Mouse (Mus musculus) kidney, postnatal 36 days (tissue): ENCODE results near the gene Gna11.

Experiments used
- DNase-seq, 2 experiments: peaks; one replicate each; pipeline ENCODE4 v3.0.0; 2021 to 2022; ENCODE audit warnings: mixed read lengths in 2 of 2

Gene Gna11

GRCm38 (mm10) chr10:81502658-81503057 is 42.3 kb downstream of the Gna11 start:
- peak; percentile 84 to 95 for DNase-seq

GRCm38 (mm10) chr10:81501863-81502262 is 43.1 kb downstream of the Gna11 start:
- DNase-seq = no peak

DNA sequence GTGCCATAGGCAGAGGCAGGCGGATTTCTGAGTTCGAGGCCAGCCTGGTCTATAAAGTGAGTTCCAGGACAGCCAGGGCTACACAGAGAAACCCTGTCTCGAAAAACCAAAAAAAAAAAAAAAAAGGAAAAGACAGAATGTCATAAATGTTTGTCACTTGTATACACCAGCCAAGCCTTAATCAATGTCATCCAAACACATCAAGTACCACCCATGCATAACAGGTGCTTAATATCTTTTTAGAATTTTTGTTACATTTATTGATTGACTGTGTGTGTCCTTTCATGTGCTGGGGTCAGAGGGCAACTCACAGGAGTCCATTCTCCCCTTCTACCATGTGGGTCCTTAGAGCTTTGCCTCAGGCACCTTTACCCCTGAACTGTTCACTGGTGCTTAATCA is 45.0 kb downstream of the Gna11 start, which contains the start of gene S1pr4:
S1pr4 (minus strand) TSS at position 101 of the 400 bp plus-strand sequence.
- no peak for DNase-seq

DNA sequence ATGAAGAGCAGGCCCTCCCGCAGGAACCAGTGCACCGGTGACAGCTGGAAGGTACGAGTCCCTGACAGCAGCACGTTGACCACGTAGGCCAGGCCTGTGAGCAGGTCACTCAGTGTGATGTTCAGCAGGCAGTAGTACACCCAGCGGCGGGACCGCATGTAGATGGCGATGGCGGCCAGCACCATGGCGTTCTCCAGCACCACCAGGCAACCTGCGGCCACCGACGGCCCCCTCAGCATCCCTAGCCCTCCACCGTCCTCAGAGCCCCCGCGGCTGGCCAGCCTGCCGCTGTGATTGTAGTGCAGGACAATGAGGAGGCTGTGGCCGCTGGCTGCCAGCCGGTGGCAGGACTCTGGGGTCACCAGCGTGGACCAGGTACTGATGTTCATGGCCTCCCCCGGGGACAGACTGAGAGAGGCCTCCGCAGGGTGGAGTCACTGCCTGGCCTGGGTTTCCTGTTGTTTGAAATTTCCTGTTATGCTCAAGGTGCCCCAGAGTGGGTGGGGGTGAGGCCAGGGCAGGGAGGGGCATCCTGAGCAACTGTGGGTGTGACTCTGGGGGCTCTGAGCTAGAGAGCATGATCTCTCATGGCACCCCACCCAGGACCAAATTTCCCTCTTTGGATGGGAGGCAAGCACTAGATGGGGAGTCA is 45.6 kb downstream of the Gna11 start:
- peak; percentile 63 to 67 for DNase-seq

DNA sequence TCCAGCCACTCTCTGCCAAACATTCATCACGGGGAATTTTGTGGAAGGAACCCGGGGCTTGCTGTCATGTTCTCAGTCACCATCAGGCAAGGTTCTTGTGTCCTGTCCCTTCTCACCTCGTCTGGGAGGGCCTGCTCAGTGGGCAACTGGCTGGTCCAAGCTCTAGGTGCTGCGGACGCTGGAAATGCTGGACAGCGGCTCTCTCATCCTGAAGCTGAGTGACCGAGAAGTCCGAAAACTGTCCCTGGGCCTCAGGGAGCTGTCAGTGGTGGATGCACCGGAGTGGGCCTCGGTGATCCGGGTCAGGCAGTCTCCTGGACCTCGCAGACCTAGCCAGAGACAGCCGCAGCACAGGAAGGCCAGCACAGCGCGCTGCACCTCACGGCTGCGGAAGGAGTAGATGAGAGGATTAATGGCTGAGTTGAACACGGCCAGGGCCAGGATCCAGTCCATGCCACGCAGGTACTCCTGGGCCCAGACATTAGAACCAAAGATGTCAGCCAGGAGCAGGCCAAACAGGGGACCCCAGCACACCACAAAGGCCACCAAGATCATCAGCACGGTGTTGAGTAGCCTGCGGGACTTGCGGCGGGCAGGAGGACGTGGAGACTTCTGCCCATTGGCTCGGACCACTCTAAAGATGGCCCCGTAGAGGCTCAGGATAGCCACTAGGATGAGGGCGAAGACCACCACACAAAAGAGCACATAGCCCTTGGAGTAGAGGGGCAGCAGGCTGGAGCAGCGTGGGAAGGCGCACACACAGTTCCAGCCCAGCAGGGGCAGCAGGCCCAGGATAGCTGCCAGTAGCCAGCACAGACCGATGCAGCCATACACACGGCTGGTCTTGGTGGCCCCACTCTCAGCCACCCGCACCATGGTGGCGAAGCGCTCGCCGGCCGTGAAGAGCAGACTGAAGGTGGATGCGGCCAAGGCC is 46.4 kb downstream of the Gna11 start:
- DNase-seq = no peak

DNA sequence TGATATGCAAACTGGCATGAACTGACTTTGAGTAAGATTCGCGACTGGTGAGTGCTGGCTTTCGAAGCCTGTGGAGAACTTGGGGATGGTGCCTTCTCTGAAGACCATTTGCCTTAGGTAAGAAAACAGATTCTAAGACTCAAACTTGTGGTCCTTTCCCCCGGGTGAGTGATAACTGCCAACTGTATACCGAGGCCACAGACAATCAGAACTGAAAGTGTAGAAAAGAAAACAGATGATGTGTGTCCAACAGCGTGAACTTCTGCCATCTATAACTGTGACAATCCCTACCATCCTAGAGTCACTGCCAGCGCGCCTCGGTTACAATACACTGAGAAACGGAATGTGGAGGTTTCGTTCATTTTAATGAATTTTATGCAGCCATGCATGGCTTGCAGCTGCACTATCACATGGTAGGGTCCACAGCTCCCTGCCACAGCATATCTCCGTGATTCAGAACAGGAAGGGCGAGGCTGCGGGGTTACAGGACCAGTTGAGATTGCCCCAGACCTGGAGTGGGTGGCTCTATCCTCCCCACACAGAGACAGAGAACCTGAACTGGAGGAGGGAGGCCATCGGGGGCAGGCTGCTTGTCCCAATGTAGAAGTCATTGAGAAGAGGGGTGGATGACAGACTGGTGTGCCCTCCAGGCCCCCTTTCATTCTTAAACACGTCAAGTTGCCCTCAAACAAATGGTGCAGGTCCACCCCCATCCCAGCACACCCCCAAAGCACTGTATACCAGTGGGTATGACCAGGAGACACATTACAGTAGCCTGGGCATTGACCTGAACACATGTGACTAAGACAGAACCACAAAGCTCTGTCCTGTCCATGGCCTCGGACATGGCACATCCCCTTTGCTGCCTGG is 47.4 kb downstream of the Gna11 start:
- no peak for DNase-seq

DNA sequence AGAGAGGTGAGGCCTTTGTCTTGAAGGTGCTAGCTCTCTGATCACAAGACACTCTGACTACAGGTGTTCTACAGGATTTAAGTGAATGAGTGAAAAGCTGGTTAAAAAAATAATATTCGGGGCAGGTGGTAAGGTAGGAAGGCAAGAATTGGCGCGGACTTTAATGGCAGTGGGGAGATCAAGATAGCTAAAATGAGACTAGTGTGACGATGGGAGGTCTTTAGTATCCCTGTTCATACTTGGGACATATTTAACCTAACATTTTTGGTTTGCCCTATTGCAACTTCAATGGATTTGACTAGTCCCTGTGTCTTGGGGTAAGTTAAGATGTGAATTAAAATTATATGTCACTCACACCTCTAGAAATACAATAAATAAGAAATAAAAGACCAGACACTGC is 48.0 kb downstream of the Gna11 start:
- DNase-seq = no peak

- peak; percentile 99 for DNase-seq
Measured at GRCm38 (mm10) chr10:81496264-81496901, 48.6 kb downstream of the Gna11 start, which contains the start of gene Ncln. Gene Ncln, minus strand, starts transcription at chr10:81496392.

DNA sequence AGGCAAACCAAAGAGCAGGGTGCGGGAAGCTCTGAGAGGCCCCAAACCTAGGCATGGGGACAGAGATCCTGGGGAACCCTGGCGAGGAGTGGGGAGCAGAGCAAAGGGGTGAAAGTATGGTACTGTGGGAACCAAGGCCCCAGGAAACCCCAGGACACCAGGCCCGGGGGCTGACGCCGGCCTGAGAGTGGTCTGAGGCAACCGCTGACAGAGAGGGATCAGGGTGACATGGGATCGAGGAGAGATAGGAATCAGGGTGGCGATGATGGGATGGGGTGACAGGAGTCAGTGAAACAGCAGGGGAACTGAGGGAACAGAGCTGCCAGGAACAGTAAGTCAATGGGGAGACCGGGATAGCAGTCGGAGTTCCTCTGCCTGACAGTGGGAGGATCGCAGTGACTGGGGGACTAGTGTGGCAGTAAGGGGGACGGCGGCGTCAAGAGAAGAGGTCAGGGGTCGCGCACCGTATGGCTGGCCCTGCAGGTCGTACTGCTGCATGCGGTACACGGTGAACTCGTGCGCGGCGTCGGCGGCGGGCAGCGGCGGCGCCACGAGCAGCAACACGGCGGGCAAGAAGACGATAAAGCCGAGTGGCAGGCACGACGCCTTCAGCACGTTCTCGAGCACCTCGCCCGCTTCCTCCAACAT is 49.2 kb downstream of the Gna11 start:
- DNase-seq = peak in 1 of 2 experiments; percentile 21

GRCm38 (mm10) chr10:81495151-81495550 is 49.8 kb downstream of the Gna11 start:
- DNase-seq = no peak

DNA sequence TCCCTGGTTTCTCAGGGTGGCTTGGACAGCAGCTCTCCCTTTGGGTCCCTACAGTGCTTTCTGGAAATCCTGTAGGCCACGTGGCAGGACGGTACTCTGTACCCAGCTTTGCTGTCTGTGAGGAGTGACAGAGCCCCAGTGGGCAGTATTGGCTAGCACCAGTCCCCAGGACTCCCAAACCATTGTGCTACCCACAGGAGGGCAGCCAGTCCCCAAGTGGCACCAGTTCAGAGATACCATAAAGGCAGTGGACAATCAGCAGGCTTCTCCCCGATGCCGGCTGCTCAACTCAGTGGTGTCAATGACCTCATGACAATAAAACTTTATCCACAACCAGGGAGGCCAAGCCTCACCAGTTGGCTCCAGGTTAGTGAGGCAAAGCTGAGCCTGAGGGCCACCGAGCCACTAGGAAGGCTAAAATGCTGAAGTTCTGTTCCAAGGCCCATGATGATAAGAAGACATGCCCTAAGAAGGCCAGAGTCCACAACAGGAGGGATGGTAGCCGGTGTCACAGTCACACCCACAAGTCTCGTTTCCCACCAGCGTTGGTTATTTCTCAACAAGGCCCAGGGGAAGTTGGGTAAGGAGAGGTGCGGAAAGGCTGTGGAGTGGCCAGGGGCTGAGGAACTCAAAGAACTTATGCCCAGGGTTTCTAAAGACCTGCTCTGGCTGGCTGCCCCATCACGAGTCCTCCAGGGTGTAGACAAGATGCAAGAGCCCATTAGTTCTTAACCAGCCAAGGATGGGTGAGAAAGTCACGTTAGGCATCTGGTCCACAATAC is 50.5 kb downstream of the Gna11 start:
- no peak for DNase-seq

DNA sequence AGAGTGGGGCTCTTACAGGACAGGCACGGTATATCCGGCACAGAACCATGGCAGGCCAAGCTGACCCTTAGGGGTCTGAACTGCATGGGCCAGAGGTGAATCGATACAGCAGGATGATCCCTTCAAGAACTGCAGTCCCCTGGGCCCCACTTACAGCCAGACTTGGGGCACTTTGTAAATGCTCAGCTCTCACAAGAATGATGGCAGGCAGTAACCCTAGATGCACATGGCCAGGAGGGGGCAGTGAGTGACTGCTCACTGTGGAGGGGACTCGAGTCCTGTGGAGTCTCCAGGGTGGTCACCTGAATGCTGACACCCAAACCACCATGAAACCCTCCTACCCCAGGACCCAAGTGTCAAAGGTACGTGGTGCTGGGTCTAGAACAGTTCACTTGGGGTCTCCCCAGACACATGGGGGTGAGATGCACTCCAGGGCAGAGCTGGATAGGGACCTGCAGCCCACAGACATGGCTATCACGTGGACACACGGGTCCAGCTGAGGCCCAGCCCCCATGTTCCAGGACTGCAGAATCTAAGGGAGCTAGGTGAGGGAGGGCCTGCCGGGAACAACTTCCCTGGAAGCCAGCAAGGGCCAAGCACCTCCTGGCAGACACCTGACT is 51.3 kb downstream of the Gna11 start:
- no peak for DNase-seq

- DNase-seq = no peak
Measured at GRCm38 (mm10) chr10:81492606-81493240, 52.3 kb downstream of the Gna11 start.

GRCm38 (mm10) chr10:81491018-81491417 is 54.0 kb downstream of the Gna11 start:
- no peak for DNase-seq

DNA sequence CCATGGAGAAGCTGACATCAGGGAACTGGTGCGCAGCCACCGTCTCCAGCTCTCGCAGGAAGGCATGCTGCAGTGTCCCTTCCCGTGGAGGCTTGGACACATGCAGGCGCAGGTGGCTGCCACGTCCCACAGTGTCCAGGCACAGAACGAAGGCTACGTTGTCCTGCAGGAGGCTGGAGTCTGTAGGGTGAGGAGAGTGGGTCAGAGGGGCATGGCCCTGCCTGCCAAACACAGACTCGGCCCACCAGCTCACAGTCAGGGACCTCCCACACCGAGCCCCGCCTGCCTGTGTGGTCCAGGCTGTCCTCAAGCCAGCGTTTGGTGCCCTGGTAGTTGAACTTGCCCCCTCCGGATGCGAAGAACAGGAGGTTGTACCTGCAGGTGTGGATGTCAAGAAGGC is 55.0 kb downstream of the Gna11 start:
- DNase-seq = no peak

DNA sequence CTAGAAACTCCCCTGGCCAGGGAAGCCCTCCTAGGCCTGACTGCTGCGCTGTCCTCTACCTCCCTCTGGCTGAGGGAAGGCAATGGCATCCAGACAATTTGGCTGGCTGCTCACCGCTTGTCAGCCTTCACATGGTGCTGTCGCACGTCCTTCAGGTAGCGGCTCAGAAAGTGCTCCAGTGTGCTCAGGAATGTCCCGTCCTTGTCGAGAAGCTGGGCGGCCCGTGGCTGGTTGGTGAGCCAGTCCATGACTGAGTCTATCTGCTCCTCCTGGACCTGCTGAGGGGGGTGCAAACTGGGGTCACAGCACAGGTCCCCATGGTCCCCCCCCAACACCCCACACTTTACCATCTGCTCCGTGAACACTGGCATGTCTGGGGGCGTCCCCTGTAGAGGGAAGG is 56.9 kb downstream of the Gna11 start:
- no peak for DNase-seq

DNA sequence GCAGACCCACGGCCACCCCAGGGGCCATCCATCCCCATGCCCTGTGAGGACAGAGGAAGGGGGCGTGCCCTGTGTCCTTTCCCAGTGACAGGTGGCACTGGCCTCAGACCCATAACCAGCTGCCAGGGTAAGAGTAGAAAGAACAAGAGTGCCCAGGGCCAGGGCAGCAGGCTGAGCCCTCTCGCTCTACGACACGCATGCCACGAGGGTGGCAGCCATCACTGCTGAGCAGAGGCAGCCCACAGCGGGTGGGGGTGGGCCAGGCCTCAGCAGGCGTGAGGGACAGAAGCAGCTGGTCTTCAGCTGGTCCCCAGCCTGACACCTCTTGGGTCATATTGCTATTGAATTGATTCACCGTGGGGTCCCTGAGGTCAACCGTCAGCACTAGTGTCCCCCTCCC is 58.5 kb downstream of the Gna11 start:
- no peak for DNase-seq

GRCm38 (mm10) chr10:81485479-81486018 is 59.4 kb downstream of the Gna11 start:
- DNase-seq = no peak

- no peak for DNase-seq
Measured at GRCm38 (mm10) chr10:81485060-81485449, 59.9 kb downstream of the Gna11 start.
